Mouse (Mus musculus) G1E (cell line): ENCODE data around the gene Cadps. TPM values are rescaled to one million over a fixed set of nuclear protein-coding genes. Genes with fewer than 3 reads are reported as not detected.

Experiments
- ATAC-seq: 2 replicates; pipeline ENCODE4 v1.8.0; 2016; ENCODE audit warnings: mild to moderate bottlenecking; ENCODE audit not compliant: insufficient number of reproducible peaks, poor library complexity, low FRiP score, severe bottlenecking; ENCODE audit errors: extremely low read depth
- DNase-seq: peaks from one replicate; pipeline ENCODE4 v3.0.0; 2012; ENCODE audit warnings: low spot score
- H3K27me3 ChIP-seq: 2 replicates; pipeline ENCODE4 v1.6.1; 2012; ENCODE audit warnings: mild to moderate bottlenecking, low read length, inconsistent platforms; ENCODE audit not compliant: insufficient read depth
- H3K36me3 ChIP-seq: replicated peaks from 2 replicates; pipeline ENCODE3; 2012; ENCODE audit warnings: mild to moderate bottlenecking, inconsistent platforms
- H3K4me1 ChIP-seq: 2 replicates; pipeline ENCODE4 v1.6.1; 2012; ENCODE audit warnings: low read depth, low read length, inconsistent platforms, mixed read lengths; ENCODE audit not compliant: insufficient read depth
- H3K4me3 ChIP-seq: 2 replicates; pipeline ENCODE4 v1.5.1; 2012; ENCODE audit warnings: low read depth, mild to moderate bottlenecking, inconsistent platforms, low read length, moderate library complexity, mixed read lengths
- H3K9me3 ChIP-seq: replicated peaks from 2 replicates; pipeline ENCODE4 v1.6.1; 2012; ENCODE audit warnings: inconsistent platforms
- CTCF ChIP-seq: IDR thresholded peaks from 2 replicates; pipeline ENCODE4 v1.5.1; 2012; ENCODE audit warnings: low read depth, low read length, inconsistent platforms, mixed read lengths
- GATA1 ChIP-seq: IDR thresholded peaks from 2 replicates; pipeline ENCODE4 v1.6.1; 2012; ENCODE audit warnings: borderline replicate concordance, low read length, inconsistent platforms, mixed read lengths
- GATA2 ChIP-seq: IDR thresholded peaks from 2 replicates; pipeline ENCODE4 v1.6.1; 2012; ENCODE audit warnings: low read depth, low read length, inconsistent platforms, borderline replicate concordance
- POLR2AphosphoS5 ChIP-seq: IDR thresholded peaks from 2 replicates; pipeline ENCODE4 v1.6.1; 2012; ENCODE audit warnings: low read depth, low read length, inconsistent platforms; ENCODE audit not compliant: insufficient replicate concordance
- TAL1 ChIP-seq: conservative IDR thresholded peaks from 2 replicates; pipeline ENCODE4 v1.6.1; 2012; ENCODE audit warnings: low read depth, low read length, inconsistent platforms, mixed read lengths
- polyA plus RNA-seq: library from polyadenylated mRNA; stranded (reverse); fragments of >175 nt; gene quantifications from 2 replicates; pipeline ENCODE4 v1.2.3, GENCODE M21; 2012
- total RNA-seq, 2 experiments: library from RNA; stranded (forward) in 1 of 2; stranded (reverse) in 1 of 2; fragments of 200-1000 nt in 1 of 2; fragments of >200 nt in 1 of 2; fragmentation: Nextera tagmentation in 1 of 2; gene quantifications; 2 replicates each; pipeline ENCODE4 v1.2.3; 2014 to 2017

The Cadps gene
- total and polyA plus RNA-seq, 3 experiments = 0.38 TPM; not detected in 2

DNA sequence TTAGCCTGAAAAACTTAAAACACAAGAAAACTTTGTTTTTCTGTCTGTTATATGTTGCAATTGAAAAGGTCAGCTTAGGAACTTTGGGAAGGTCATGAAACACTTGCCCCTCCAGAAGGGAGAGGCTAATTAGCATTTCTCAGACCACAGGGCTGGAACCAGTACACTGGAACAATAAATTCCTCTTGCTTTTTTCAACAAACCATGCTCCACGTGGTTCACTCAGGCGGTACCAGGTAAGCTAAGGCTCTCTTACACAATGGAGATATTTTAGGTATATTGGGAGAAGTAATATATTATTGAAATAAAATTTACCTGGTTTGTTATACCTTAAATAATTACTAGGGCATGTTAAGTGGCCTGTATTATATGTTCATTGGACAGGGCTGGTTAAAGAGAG lies 161.4 kb downstream of the Cadps start:
- no peak for ATAC-seq
- Histone ChIP-seq H3K27me3 (no peaks in the 10 kb centered on the region), H3K9me3 (no peaks in the 10 kb centered on the region), H3K36me3 (no peaks in the 10 kb centered on the region), H3K4me3 (no peak overlapping the region), H3K4me1 (no peaks in the 10 kb centered on the region)
- DNase-seq = no peak
- no peak for TF ChIP-seq POLR2AphosphoS5
- TF ChIP-seq CTCF = no peak
- TF ChIP-seq TAL1 = no peak
- no peak for TF ChIP-seq GATA1
- TF ChIP-seq GATA2 = no peak

DNA sequence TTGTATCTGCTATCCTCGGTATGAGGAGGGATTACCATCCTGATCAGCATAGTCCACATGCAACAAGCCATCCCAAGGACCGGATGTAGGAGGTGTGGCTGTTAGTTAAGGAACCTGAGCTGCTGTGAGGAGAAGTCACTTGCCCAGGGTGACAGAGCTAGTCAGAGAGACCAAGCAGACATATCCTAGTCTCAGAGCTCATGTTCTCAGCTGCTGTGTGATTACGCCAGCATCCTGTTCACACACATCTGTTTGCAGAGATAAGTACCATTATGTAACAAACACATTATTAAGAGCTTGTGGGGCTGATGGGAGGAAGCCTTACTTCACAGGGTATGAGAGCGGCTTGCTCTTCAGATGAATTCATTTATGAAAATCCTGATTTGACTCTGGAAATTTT lies 165.5 kb downstream of the Cadps start:
- ATAC-seq = no peak
- Histone ChIP-seq H3K36me3 (no peaks in the 10 kb centered on the region), H3K4me3 (no peak overlapping the region), H3K27me3 (no peaks in the 10 kb centered on the region), H3K9me3 (no peaks in the 10 kb centered on the region), H3K4me1 (no peaks in the 10 kb centered on the region)
- TF ChIP-seq CTCF (no peak), TAL1 (no peak), POLR2AphosphoS5 (no peak), GATA1 (no peak), GATA2 (no peak)
- no peak for DNase-seq

DNA sequence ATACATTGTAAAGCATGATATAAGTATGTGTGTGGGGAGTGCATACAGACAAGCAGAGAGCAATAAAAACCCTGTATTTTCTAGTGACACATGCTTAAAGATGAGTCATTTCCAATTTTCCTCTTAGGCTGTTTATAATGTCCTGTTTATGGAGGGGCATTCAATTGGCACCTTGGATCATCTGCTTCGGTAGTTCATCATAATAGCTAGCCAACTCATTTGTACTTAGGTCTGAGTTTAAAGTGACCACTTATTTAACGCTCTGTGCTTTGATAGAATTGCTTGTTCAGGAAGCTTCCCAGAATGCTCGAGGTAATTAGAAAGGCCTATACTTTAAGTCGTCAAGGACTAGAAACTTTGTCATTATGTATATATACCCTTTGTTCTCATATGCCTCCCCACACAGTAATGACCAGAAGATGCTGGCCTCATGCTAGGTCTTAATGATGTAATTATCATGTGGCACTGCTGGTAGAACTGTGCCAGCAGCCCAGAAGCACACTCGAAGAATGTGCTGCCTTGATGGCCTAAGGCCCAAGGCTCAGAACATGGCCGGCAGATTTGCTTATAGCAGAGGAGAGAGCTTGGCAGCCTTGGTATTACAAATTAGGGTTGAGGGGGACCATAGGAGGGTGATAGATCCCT lies 179.9 kb downstream of the Cadps start:
- TF ChIP-seq GATA1 (no peak), TAL1 (no peak), CTCF (no peak), GATA2 (no peak)
- ATAC-seq (no peak), DNase-seq (no peak)
- H3K27me3 ChIP-seq = no peaks in the 10 kb centered on the region
- no peaks in the 10 kb centered on the region for H3K36me3 ChIP-seq
- no peaks in the 10 kb centered on the region for H3K9me3 ChIP-seq
- H3K4me3 ChIP-seq = no peak overlapping the region
- no peaks in the 10 kb centered on the region for H3K4me1 ChIP-seq

DNA sequence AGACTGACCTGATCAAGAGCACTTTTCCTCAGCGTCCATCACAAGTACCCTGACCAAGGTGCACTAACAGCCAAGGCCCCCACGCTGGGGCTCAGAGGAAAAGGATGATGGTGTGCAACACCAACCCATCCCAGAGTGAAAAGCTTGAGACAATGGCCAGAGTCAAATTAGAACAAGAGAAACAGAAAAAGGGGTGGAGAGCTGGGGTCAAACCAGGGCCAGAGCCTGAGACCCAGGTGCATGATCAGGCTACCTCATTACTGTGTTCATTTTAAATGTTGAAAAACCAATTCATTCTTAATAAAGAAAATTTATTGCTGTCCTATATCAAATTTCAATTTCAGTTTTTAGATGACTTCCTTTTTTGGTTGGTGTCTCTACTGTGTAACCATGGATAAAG lies 184.1 kb downstream of the Cadps start:
- Histone ChIP-seq H3K4me3 (no peak overlapping the region), H3K4me1 (no peaks in the 10 kb centered on the region), H3K9me3 (no peaks in the 10 kb centered on the region), H3K27me3 (no peaks in the 10 kb centered on the region), H3K36me3 (no peaks in the 10 kb centered on the region)
- TF ChIP-seq POLR2AphosphoS5 (no peak), GATA1 (no peak), GATA2 (no peak), CTCF (no peak), TAL1 (no peak)
- DNase-seq (no peak), ATAC-seq (no peak)

DNA sequence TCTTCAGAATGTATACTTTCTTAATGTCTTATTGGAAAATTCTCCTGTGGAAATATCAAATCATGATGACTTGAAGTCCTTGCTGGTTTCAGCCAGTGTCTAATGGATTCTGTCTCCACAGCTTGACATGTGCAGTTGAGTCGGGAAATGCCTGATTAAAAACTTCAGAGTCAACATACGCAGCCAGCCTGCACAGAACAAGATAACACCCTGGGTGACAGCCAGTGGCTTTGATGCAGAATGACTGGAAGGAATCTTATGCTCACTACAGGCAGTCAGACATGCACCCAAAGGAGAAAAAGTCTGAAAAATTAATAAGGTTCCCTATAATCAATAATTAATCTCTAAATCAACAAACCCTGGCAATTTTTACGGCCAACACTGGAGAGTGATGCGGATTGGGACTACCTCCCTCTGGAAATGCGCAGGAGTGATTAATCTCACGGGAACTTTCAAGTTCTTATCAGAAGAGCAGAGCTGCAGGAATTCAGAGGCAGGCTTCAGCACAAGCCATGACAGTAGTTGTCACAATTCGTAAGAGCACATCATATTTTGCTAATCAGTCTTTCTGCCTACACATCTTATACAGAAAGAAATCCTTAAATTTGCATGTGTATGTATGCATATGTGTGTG lies 185.6 kb downstream of the Cadps start:
- ATAC-seq (no peak), DNase-seq (no peak)
- Histone ChIP-seq H3K27me3 (no peaks in the 10 kb centered on the region), H3K9me3 (no peaks in the 10 kb centered on the region), H3K4me1 (no peaks in the 10 kb centered on the region), H3K36me3 (no peaks in the 10 kb centered on the region), H3K4me3 (no peak overlapping the region)
- TF ChIP-seq TAL1 (no peak), POLR2AphosphoS5 (no peak), GATA1 (no peak), GATA2 (no peak), CTCF (no peak)

DNA sequence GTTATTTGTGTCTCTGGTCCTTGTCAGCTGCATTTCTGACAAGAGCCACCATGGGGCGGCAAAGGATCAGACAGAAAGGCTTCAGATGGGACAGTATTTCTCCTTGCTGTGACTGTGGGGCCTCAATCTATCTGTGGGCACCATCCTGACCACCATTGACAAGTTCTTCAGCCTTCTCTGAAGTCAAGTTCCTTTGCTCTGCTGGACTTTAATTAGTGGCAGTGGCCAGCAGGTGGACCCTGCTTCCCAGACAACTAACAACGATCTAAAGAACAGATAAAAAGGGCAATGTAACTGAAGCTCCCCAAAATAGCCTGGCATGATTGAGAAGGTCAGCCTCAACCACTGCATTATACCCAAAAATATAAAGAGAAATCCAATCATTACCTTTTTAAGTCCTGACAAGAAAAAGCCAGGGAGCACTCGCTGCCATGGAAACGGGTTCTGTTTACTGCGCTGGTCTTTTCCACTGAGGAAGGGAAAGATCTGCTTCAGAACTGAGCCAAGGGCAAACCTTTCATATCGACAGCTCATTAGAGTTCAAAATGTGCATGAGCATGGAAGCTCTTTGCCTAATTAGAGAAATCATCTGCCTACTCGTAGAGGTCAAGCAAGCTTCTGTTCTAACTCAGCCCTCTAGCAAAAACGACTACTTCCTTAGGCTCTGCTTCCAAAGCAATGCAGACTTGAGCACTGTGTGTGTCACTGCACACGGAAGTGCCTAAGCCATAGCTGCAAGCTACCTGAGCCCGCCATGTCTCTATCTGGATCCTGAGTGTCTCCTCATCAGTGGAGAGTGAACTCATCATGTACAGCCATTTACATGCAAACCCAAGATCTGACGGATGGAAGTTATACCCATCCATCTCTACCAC lies 198.4 kb downstream of the Cadps start:
- Histone ChIP-seq H3K4me1 (no peaks in the 10 kb centered on the region), H3K27me3 (no peaks in the 10 kb centered on the region), H3K36me3 (no peaks in the 10 kb centered on the region), H3K9me3 (no peaks in the 10 kb centered on the region), H3K4me3 (no peak overlapping the region)
- no peak for ATAC-seq
- TF ChIP-seq GATA2 (no peak), TAL1 (no peak), CTCF (no peak), POLR2AphosphoS5 (no peak), GATA1 (no peak)
- no peak for DNase-seq
